Mouse (Mus musculus) hindbrain, embryonic 14.5 days (tissue): ENCODE data around the gene Psmd2. TPM values are rescaled to one million over a fixed set of nuclear protein-coding genes. Genes with fewer than 3 reads are reported as not detected.

ENCODE experiments used
- microRNA counts: library from miRNA; unstranded; fragments of <30 nt; microRNA quantifications from one replicate; lab custom pipeline; 2016
- microRNA-seq: library from miRNA; unstranded; fragments of <30 nt; microRNA quantifications from one replicate; pipeline ENCODE4, GENCODE M21; 2016
- polyA plus RNA-seq: library from polyadenylated mRNA; unstranded; fragments of >200 nt; fragmentation: Nextera tagmentation; extraction: Ambion mirVana; gene quantifications from 2 replicates; pipeline ENCODE4 v1.2.1, GENCODE M21; 2014

Gene Psmd2
- polyA plus RNA-seq, 1 experiment from 2014 or later, result 329 TPM

MicroRNAs within 50 kb of the gene (microRNA counts, 519-probe panel; counts per million panel counts)
- microRNA mmu-miR-1224 (lab: Ali Mortazavi, UCI), result 2,975 counts per million, percentile 12 among the panel's probes with 10 or more counts

Small RNA genes lying within 50 kb of the gene (microRNA-seq; reads per million reads assigned to microRNA genes)
- 46.7 reads per million, percentile 43 among the genes with 10 or more reads in this experiment for gene Mir1224

Other genes with a start within 250 kb of the Psmd2 start
- gene Abcc5, start 225.3 kb upstream of the Psmd2 start, polyA plus RNA-seq, result 127 and 136 TPM in 2 replicates
- 88.0 and 89.2 TPM in 2 replicates for gene Eif2b5, start 152.8 kb upstream of the Psmd2 start, polyA plus RNA-seq
- 36.4 and 40.9 TPM in 2 replicates for gene Dvl3, start 134.7 kb upstream of the Psmd2 start, polyA plus RNA-seq
- gene Ap2m1, start 116.2 kb upstream of the Psmd2 start, polyA plus RNA-seq, result 1,214 and 1,314 TPM in 2 replicates
- gene Abcf3, start 103.1 kb upstream of the Psmd2 start, polyA plus RNA-seq, result 75.3 and 77.5 TPM in 2 replicates
- 22.1 and 24.4 TPM in 2 replicates for gene Vwa5b2, start 62.2 kb upstream of the Psmd2 start, polyA plus RNA-seq
- 10.4 and 11.0 TPM in 2 replicates for gene Eef1akmt4, start 40.1 kb upstream of the Psmd2 start, polyA plus RNA-seq
- gene Gm49333, start 40.0 kb upstream of the Psmd2 start, polyA plus RNA-seq, result not detected in 2 replicates
- gene Alg3, start 39.9 kb upstream of the Psmd2 start, polyA plus RNA-seq, result 44.8 and 45.3 TPM in 2 replicates
- 61.8 and 63.8 TPM in 2 replicates for gene Camk2n2, start 30.4 kb upstream of the Psmd2 start, polyA plus RNA-seq
- gene Ece2, start 21.8 kb upstream of the Psmd2 start, polyA plus RNA-seq, result 10.6 and 12.1 TPM in 2 replicates
- 124 and 130 TPM in 2 replicates for gene Eif4g1, start 16.7 kb downstream of the Psmd2 start, polyA plus RNA-seq
- 41.8 and 44.2 TPM in 2 replicates for gene Fam131a, start 41.6 kb downstream of the Psmd2 start, polyA plus RNA-seq
- gene Polr2h, start 66.0 kb downstream of the Psmd2 start, polyA plus RNA-seq, result 93.2 and 95.9 TPM in 2 replicates
- gene Clcn2, start 66.1 kb downstream of the Psmd2 start, polyA plus RNA-seq, result 28.7 and 32.1 TPM in 2 replicates
- gene Chrd, start 81.5 kb downstream of the Psmd2 start, polyA plus RNA-seq, result 5.4 and 7.3 TPM in 2 replicates
- gene Thpo, start 82.9 kb downstream of the Psmd2 start, polyA plus RNA-seq, result 0.86 and 1.2 TPM in 2 replicates